Mouse (Mus musculus) common myeloid progenitor, adult 5-6 weeks (primary cell): Measurements from ENCODE around the gene Tshz2. TPM values are rescaled to one million over a fixed set of nuclear protein-coding genes. Genes with fewer than 3 reads are reported as not detected.

Experiments used
- ATAC-seq: replicated peaks from 2 replicates; pipeline ENCODE4 v1.8.0; 2016; ENCODE audit warnings: low read depth, mild to moderate bottlenecking, moderate TSS enrichment, inconsistent platforms; ENCODE audit not compliant: poor library complexity, severe bottlenecking
- total RNA-seq: library from RNA; stranded (forward); fragments of 200-1000, 187-1606 nt; gene quantifications from 2 replicates; pipeline ENCODE4 v1.2.3, GENCODE M21; 2017

Gene Tshz2
- total RNA-seq, 1 experiment from 2014 or later, result not detected

GRCm38 (mm10) chr2:169787906-169788305 is 155.1 kb downstream of the Tshz2 start:
- no peak for ATAC-seq

DNA sequence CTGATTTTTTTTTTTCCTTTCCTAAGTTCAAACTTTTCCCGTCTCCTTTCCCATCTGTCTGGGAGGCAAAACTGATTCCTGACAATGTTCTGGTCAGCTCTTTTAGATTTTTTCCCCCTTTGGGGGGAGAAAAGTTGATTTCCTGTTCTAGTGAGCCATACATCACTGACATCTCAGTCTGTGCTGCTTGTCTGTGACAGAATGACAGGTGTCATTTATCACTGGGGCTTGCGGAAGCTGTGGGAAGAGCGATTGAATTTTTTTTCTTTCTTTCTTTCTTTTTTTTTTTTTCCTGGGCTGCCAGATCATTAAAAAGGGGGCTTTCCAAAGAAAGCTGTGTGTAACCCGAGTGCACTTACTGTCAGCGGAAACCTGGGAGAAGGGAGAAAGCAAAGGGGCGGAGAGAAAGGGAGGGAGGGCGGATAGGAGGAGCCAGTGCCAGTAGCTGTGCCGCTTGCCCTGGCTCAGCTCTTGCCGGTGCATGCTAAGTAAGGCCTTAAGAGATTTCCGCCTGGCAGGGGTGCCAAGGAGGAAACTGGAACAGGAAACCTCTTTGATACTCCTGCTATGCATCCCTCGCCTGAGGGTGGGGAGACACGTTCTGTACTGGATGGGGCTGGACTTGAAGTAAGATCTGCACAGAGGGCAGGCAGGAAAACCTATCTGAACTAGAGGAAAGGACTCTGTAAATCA is 157.8 kb downstream of the Tshz2 start:
- peak; percentile 85 for ATAC-seq

DNA sequence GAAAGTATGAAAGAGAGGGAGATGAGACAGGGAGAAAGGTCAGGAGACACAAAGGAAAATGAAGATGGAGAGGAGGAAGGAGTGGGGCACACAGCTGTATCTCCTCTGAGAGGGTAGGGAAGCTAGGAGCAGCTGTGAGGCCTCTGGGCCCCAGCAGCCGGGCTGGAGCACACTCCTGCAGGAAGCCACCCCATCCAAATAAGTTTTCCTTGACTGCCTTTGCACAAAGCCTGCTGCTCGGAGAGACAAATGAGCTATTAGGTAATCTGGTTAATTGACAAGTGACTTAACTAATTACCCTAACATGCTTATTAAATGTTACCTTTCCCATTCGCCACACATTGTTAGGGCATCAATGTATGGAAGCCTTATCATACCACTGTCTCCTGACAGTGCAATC is 159.9 kb downstream of the Tshz2 start:
- ATAC-seq, result no peak

DNA sequence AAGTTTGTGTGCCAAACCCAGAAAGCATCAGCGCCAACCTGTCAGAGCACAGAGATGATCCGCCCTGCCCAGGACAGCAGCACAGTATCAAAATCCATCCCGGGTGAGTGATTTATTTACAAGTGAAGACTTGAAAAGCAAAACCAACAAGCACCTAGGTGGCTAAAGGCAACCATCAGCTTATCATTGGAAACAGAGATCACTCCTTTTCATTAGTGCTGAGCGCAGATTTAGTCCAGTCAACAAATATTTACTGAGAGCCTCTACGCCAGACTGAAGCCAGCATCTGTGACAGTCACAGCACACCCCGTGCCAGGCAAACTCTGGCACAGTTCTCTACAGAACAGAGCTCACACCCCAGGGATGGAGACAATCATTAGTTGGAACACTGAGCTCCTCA is 169.4 kb downstream of the Tshz2 start:
- ATAC-seq, result no peak

- no peak for ATAC-seq
These were observed 171.6 kb downstream of the Tshz2 start for GRCm38 (mm10) chr2:169804380-169804779.

- ATAC-seq, result no peak
These were observed 172.7 kb downstream of the Tshz2 start for GRCm38 (mm10) chr2:169805545-169805944.

- ATAC-seq, result no peak
These were observed 178.8 kb downstream of the Tshz2 start for GRCm38 (mm10) chr2:169811589-169811988.

- ATAC-seq, result no peak
These were observed 179.2 kb downstream of the Tshz2 start for GRCm38 (mm10) chr2:169812055-169812454.

DNA sequence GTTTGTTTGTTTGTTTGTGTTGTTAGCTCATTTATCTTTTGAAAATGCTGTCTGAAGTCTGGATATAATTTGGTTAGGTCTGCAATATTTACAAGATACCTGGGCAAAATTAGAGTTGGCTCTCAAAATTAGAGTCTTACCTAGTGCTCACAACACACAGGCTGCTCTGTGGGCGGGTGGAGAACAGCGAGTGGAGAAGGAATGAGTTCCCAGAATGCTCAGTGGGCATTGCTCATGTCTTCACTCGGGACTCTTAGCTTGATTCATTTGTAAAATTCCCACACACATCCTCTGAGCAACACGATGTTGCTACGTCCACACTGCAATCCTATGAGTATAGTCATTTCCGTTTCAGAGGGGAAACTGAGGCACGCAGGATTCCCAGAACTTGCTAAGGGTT is 180.1 kb downstream of the Tshz2 start:
- no peak for ATAC-seq

- ATAC-seq, result no peak
These were observed 181.5 kb downstream of the Tshz2 start for GRCm38 (mm10) chr2:169814351-169814750.

DNA sequence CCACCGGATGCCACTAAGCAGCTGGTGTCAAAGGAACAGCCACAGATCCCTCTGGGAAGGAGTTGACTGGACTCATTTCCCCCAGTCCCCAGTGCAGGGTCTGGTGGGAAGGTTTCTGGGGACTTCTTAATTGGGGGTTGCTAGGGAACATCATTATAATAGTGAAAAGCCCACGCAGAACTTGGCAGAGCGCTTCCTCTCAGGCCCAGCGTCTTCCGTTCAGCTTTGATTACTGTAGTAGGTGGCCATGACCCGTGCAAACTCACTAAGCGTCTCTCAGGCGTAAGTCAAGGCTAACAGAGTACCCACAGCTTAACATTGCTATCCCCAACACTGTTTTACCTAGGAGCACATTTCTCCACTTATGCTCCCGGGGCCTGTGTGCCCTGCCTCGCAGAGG is 181.9 kb downstream of the Tshz2 start:
- ATAC-seq, result no peak

DNA sequence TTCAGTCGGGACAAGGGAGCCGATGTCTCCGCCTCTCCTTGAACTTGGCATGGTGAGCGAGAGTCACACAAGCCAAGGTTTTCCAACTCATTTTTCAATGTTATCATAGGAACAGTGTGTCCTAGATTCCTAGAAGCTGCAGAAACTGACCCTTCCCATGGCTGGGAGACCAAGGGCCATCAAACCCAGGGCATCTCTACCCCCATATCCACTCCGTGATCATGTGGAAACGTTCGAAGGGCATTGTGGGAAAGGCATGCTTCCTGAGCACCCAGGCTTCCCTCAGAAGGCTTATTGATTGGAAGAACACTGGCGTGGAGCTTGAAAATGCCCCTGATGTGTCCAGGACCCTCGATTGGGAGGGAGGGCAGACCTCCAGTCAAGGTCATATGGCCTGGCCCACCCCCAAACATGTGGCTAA is 188.2 kb downstream of the Tshz2 start:
- ATAC-seq, result no peak

- no peak for ATAC-seq
These were observed 193.1 kb downstream of the Tshz2 start for GRCm38 (mm10) chr2:169825908-169826307.

- ATAC-seq, result no peak
These were observed 193.5 kb downstream of the Tshz2 start for GRCm38 (mm10) chr2:169826316-169826715.

DNA sequence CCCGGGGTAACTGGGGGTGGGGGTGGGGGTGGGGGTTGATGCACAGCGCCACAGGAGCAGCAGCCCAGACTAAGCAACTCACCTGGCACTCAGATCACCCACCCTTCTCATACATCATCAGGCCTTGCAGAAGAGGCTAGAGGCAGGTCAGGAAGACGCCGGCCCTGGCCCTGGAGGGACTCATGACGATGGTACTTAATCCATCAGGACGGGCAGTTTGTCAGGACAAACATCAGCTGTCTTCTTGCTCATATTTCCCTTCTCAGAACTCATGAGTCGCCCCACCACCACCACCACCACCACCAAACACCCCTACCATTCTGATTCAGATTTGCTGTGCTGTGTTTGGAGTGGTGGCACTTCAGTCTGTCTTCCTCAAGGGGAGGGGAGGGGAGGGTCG is 194.0 kb downstream of the Tshz2 start:
- ATAC-seq, result no peak

GRCm38 (mm10) chr2:169832184-169832583 is 199.4 kb downstream of the Tshz2 start:
- ATAC-seq, result no peak

GRCm38 (mm10) chr2:169833638-169834037 is 200.8 kb downstream of the Tshz2 start:
- no peak for ATAC-seq

GRCm38 (mm10) chr2:169834602-169835001 is 201.8 kb downstream of the Tshz2 start:
- no peak for ATAC-seq

DNA sequence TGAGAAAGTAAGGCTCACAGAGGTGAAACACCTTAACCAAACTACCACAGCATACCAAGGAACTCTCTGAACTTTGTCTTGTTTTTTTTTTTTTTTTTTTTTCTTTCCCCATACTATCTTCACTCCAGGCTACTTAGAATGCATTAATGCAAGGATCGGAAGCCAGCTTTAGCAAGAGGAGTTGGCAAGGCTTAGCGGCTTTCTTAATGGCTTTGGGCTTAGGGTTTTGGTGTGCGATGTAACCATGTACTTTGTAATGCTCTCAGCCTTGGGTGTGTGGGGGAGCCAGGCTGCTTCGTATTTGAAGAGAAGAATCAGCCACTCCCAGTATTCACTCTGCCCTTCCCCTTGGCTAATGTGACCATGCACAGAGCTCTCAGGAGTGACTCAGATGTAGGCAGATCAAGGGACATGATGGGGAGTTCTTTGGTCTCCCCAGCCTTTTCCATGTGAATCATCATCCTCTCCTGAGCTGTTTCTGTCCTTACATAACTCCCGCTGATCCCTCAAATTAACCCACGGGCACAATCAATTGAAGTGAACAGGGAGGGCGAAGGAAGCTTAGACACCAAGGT is 204.3 kb downstream of the Tshz2 start:
- no peak for ATAC-seq

DNA sequence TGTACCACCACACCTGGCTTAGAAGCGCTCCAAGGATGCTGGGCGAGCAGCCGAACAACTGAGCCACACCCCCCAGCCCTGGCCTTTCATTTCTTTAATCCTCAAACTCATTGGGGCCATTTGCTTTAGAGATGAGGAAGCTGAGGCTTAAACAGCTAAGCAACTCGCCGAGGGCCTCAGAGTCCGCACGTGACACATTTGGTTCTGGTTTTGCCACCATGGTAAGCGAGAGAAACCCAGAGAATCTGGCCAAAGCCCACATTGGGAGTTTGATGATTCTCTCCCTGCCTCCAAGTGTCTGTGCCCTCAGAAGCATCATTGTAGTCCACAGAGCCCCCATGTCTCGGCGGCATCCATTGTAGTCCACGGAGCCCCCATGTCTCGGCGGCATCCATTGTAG is 205.7 kb downstream of the Tshz2 start:
- ATAC-seq, result no peak

DNA sequence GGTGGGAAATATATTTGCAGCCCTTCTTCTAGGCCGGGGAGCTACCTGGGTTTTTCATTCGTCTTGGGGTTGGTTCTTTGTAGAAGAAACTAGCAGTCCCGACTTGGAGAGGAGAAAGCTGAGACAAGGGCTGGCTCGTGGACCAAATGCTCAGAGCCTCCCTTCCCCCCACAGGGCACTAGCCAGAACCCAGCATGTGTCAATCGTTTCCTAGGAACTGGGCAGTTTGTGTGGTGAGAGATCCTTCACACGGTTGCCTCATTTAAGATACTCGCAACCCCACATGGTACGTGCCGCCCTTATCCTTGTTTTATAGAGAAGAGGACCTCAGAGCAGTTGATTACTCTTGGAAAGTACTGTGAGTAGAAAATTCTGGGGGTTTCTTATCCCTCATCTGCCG is 208.6 kb downstream of the Tshz2 start:
- no peak for ATAC-seq

GRCm38 (mm10) chr2:169842494-169842893 is 209.7 kb downstream of the Tshz2 start:
- ATAC-seq, result no peak
